Comparison of ENCODE assay signal across 6 mouse cellular contexts in the genomic region with DNA sequence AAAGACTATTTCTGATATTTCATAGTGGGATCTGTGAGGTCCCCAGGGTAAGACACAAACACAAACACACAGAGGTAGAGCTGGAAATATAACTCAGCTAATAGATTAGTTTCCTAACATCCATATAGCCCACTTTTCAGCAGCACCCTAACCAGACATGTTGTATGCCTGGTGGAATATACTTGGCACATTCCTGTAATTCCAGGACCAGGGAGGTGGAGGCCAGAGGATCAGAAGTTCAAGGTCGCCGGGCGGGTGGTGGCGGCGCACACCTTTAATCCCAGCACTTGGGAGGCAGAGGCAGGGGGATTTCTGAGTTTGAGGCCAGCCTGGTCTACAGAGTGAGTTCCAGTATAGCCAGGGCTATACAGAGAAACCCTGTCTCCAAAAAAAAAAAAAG. TPM values are rescaled to one million over a fixed set of nuclear protein-coding genes. Genes with fewer than 3 reads are reported as not detected.
DNase-seq lines count a peak whose midpoint lies in the region; ATAC-seq and TF ChIP-seq lines count a peak whose summit lies in the region.
"Not testable (repeated sequence)": the region's sequence is repeated elsewhere in the genome, so short reads cannot be mapped to it uniquely, and the experiment has no call there.

No protein-coding gene starts in this region.

- H3K4me1 ChIP-seq in E14TG2a.4 (replicated peaks; ENCODE audit: low read depth, low read length), result peaks cover 89% of the 10 kb centered on the region
- H3K4me1 ChIP-seq in embryonic fibroblast, embryonic 13.5 days (ENCODE audit: control insufficient read depth, insufficient read depth, low read length), result peaks cover 17% of the 10 kb centered on the region
- peaks cover 74% of the 10 kb centered on the region for H3K4me1 ChIP-seq in liver, embryonic 12.5 days
- H3K4me1 ChIP-seq in liver, postnatal 0 days (ENCODE audit: insufficient read depth), result peaks cover 30% of the 10 kb centered on the region
- peaks cover 34% of the 10 kb centered on the region for H3K4me1 ChIP-seq in stomach, embryonic 14.5 days (ENCODE audit: control insufficient read depth, insufficient read depth, low read length)

- H3K4me3 ChIP-seq in E14TG2a.4 (replicated peaks; ENCODE audit: low read length), result peak overlapping the region; percentile 13; the same call in 1 of the 2 replicates
- not testable (repeated sequence) for H3K4me3 ChIP-seq in embryonic fibroblast, embryonic 13.5 days (ENCODE audit: insufficient read depth, low read length); liver, embryonic 12.5 days; liver, postnatal 0 days (ENCODE audit: low read depth, low read length); stomach, embryonic 14.5 days (ENCODE audit: low read depth, low read length)

- H3K4me2 ChIP-seq in liver, embryonic 12.5 days; liver, postnatal 0 days (ENCODE audit: low read depth, low read length): not testable (repeated sequence)
- peak overlapping the region; percentile 6; the same call in 1 of the 2 replicates for H3K4me2 ChIP-seq in stomach, embryonic 14.5 days (replicated peaks; ENCODE audit: low read depth, low read length)

- not testable (repeated sequence) for H3K27me3 ChIP-seq in E14TG2a.4 (ENCODE audit: insufficient read depth, low read length); liver, embryonic 12.5 days (replicated peaks); liver, postnatal 0 days (ENCODE audit: insufficient read depth, low read length); stomach, embryonic 14.5 days (ENCODE audit: control insufficient read depth, insufficient read depth, low read length)

- peak; percentile 85 for DNase-seq in R1 (ENCODE audit: low read depth, low spot score)
- not testable (repeated sequence) for DNase-seq in liver, postnatal 0 days

- not testable (repeated sequence) for TF ChIP-seq EP300 in liver, postnatal 0 days (IDR thresholded peaks at IDR 0.05; ENCODE audit: low read depth)

- not testable (repeated sequence) for ATAC-seq in liver, embryonic 12.5 days; liver, postnatal 0 days; stomach, embryonic 14.5 days (ENCODE audit: insufficient number of reproducible peaks, insufficient read depth, low FRiP score, low read depth)

- not testable (repeated sequence) for TF ChIP-seq CTCF in E14TG2a.4 (conservative IDR thresholded peaks at IDR 0.05; ENCODE audit: low read length); embryonic fibroblast, embryonic 13.5 days (IDR thresholded peaks at IDR 0.05; ENCODE audit: borderline replicate concordance, insufficient read depth, low read length); liver, postnatal 0 days (IDR thresholded peaks at IDR 0.05; ENCODE audit: low read depth)

- 88% methylated on average over 5 of the region's 5 CpGs for whole genome bisulfite sequencing in liver, embryonic 12.5 days (ENCODE audit: insufficient replicate concordance)
- 78% methylated on average over 5 of the region's 5 CpGs for WGBS in liver, postnatal 0 days (ENCODE audit: insufficient replicate concordance)
- WGBS in stomach, embryonic 14.5 days, result 91% methylated on average over 5 of the region's 5 CpGs

- H3K27ac ChIP-seq in embryonic fibroblast, embryonic 13.5 days (ENCODE audit: insufficient read depth, low read length), result peak overlapping the region; percentile 62; the same call in 1 of the 2 replicates
- H3K27ac ChIP-seq in liver, embryonic 12.5 days, result 0 out of 2 replicates have a peak overlapping the region, but pooled peaks have one; percentile 66
- 0 out of 2 replicates have a peak overlapping the region, but pooled peaks have one; percentile 35 for H3K27ac ChIP-seq in liver, postnatal 0 days (ENCODE audit: low read depth)
- H3K27ac ChIP-seq in stomach, embryonic 14.5 days (ENCODE audit: low read length), result 0 out of 2 replicates have a peak overlapping the region, but pooled peaks have one; percentile 15

- TF ChIP-seq POLR2A in embryonic fibroblast, embryonic 13.5 days (IDR thresholded peaks at IDR 0.05; ENCODE audit: low read depth, low read length), result not testable (repeated sequence)

- peaks cover 52% of the 10 kb centered on the region for H3K36me3 ChIP-seq in E14TG2a.4 (ENCODE audit: insufficient read depth, low read length)
- peaks cover 38% of the 10 kb centered on the region for H3K36me3 ChIP-seq in liver, embryonic 12.5 days
- not testable (repeated sequence) for H3K36me3 ChIP-seq in liver, postnatal 0 days (replicated peaks; ENCODE audit: insufficient read depth, low read length)
- H3K36me3 ChIP-seq in stomach, embryonic 14.5 days (ENCODE audit: control insufficient read depth, insufficient read depth, low read length), result peaks cover 11% of the 10 kb centered on the region

- not testable (repeated sequence) for H3K9me3 ChIP-seq in E14TG2a.4 (ENCODE audit: low read length); liver, embryonic 12.5 days (replicated peaks); liver, postnatal 0 days (ENCODE audit: low read length); stomach, embryonic 14.5 days (ENCODE audit: control insufficient read depth, low read depth, low read length)

- H3K9ac ChIP-seq in liver, embryonic 12.5 days; liver, postnatal 0 days (replicated peaks); stomach, embryonic 14.5 days (replicated peaks; ENCODE audit: low read depth, low read length): not testable (repeated sequence)

RNA-seq across cellular contexts. Expression of a gene that starts 33.4 kb away (rescaled TPM):
- 107 TPM in 2 replicates for polyA plus RNA-seq in embryonic fibroblast, embryonic 13.5 days (2011; ENCODE audit: insufficient read length, low read depth, missing spikeins)
- 54.7 and 55.1 TPM in 2 replicates for polyA plus RNA-seq in liver, embryonic 12.5 days (2016; fragmentation: Nextera tagmentation; extraction: Ambion mirVana)
- polyA plus RNA-seq in liver, postnatal 0 days (2015; fragmentation: Nextera tagmentation; extraction: Ambion mirVana), result 24.6 and 24.7 TPM in 2 replicates
- polyA plus RNA-seq in stomach, embryonic 14.5 days (2014; fragmentation: Nextera tagmentation; extraction: Ambion mirVana), result 86.6 and 88.1 TPM in 2 replicates

RNA-seq across cellular contexts. Expression of a gene that starts 33.5 kb away (rescaled TPM):
- polyA plus RNA-seq in embryonic fibroblast, embryonic 13.5 days (2011; ENCODE audit: insufficient read length, low read depth, missing spikeins), result 35.4 and 38.5 TPM in 2 replicates
- polyA plus RNA-seq in liver, embryonic 12.5 days (2016; fragmentation: Nextera tagmentation; extraction: Ambion mirVana), result 27.1 and 27.8 TPM in 2 replicates
- polyA plus RNA-seq in liver, postnatal 0 days (2015; fragmentation: Nextera tagmentation; extraction: Ambion mirVana), result 6.8 and 8.2 TPM in 2 replicates
- 22.4 and 24.5 TPM in 2 replicates for polyA plus RNA-seq in stomach, embryonic 14.5 days (2014; fragmentation: Nextera tagmentation; extraction: Ambion mirVana)

RNA-seq across cellular contexts. Expression of a gene that starts 33.5 kb away (rescaled TPM):
- polyA plus RNA-seq in embryonic fibroblast, embryonic 13.5 days (2011; ENCODE audit: insufficient read length, low read depth, missing spikeins), result 50.6 and 69.7 TPM in 2 replicates
- 166 and 184 TPM in 2 replicates for polyA plus RNA-seq in liver, embryonic 12.5 days (2016; fragmentation: Nextera tagmentation; extraction: Ambion mirVana)
- 46.2 and 46.7 TPM in 2 replicates for polyA plus RNA-seq in liver, postnatal 0 days (2015; fragmentation: Nextera tagmentation; extraction: Ambion mirVana)
- polyA plus RNA-seq in stomach, embryonic 14.5 days (2014; fragmentation: Nextera tagmentation; extraction: Ambion mirVana), result 94.0 and 96.9 TPM in 2 replicates

Comparison
In these comparisons a context has a peak if more than half of its experiments do, and no peak if none do; other contexts are left out.
1. H3K27ac ChIP-seq: peak in every context shown above with its lines; median percentile 66 in liver, embryonic 12.5 days; 62 in embryonic fibroblast, embryonic 13.5 days; 35 in liver, postnatal 0 days; 15 in stomach, embryonic 14.5 days.